Mouse (Mus musculus) liver, postnatal 0 days (tissue): ENCODE measurements around the gene Magi2. TPM values are rescaled to one million over a fixed set of nuclear protein-coding genes. Genes with fewer than 3 reads are reported as not detected.

Experiments
- ATAC-seq: fragments of 200-750 bp; cut with Nextera tagmentation; 2 replicates; pipeline ENCODE4 v1.8.0; 2017; ENCODE audit warnings: mild to moderate bottlenecking, moderate library complexity
- DNase-seq: peaks from one replicate; pipeline ENCODE4 v3.0.0-alpha.2; 2016
- H3K27ac ChIP-seq: fragments of 300-500 bp; sonication (generic); 2 replicates; pipeline ENCODE4 v1.5.1; 2014; ENCODE audit warnings: antibody characterized with exemption, moderate library complexity, mild to moderate bottlenecking, low read depth
- H3K27me3 ChIP-seq: fragments of 300-500 bp; sonication (generic); 2 replicates; pipeline ENCODE4 v1.6.1; 2014; ENCODE audit warnings: low read length, control low read depth, mixed read lengths; ENCODE audit not compliant: insufficient read depth
- H3K36me3 ChIP-seq: fragments of 300-500 bp; sonication (generic); replicated peaks from 2 replicates; pipeline ENCODE4 v1.6.1; 2014; ENCODE audit warnings: mild to moderate bottlenecking, control low read depth, low read length, moderate library complexity, mixed read lengths; ENCODE audit not compliant: insufficient read depth
- H3K4me1 ChIP-seq: fragments of 300-500 bp; sonication (generic); 2 replicates; pipeline ENCODE4 v1.6.1; 2014; ENCODE audit warnings: antibody characterized with exemption, mild to moderate bottlenecking, control low read depth; ENCODE audit not compliant: insufficient read depth
- H3K4me2 ChIP-seq: fragments of 300-500 bp; sonication (generic); 2 replicates; pipeline ENCODE4 v1.6.1; 2014; ENCODE audit warnings: low read depth, mild to moderate bottlenecking, low read length, moderate library complexity, mixed read lengths
- H3K4me3 ChIP-seq: fragments of 300-500 bp; sonication (generic); 2 replicates; pipeline ENCODE4 v1.5.1; 2014; ENCODE audit warnings: low read depth, low read length
- H3K9ac ChIP-seq: fragments of 300-500 bp; sonication (generic); replicated peaks from 2 replicates; pipeline ENCODE4 v1.6.1; 2014; ENCODE audit warnings: mild to moderate bottlenecking, moderate library complexity
- H3K9me3 ChIP-seq: fragments of 300-500 bp; sonication (generic); 2 replicates; pipeline ENCODE4 v1.6.1; 2016; ENCODE audit warnings: mild to moderate bottlenecking, control low read depth, low read length, mixed read lengths
- CTCF ChIP-seq: sonication (generic); IDR thresholded peaks from 2 replicates; pipeline ENCODE4 v1.5.1; 2016; ENCODE audit warnings: antibody characterized with exemption, low read depth
- EP300 ChIP-seq: IDR thresholded peaks from 2 replicates; pipeline ENCODE4 v1.6.1; 2016; ENCODE audit warnings: antibody characterized with exemption, low read depth, mild to moderate bottlenecking
- WGBS: fragments of 180-500 bp; shearing (Covaris S2); extraction: QIAGEN DNeasy Blood & Tissue Kit; methylation state at CpG from one replicate; pipeline ENCODE4 v1.1.7; 2014; ENCODE audit not compliant: insufficient replicate concordance; 5-methylcytosine and 5-hydroxymethylcytosine counted together
- polyA plus RNA-seq: library from polyadenylated mRNA; unstranded; fragments of >200 nt; fragmentation: Nextera tagmentation; extraction: Ambion mirVana; gene quantifications from 2 replicates; pipeline ENCODE4 v1.2.1, GENCODE M21; 2015

Gene Magi2
- polyA plus RNA-seq, 1 experiment from 2014 or later: 0.08 TPM

DNA sequence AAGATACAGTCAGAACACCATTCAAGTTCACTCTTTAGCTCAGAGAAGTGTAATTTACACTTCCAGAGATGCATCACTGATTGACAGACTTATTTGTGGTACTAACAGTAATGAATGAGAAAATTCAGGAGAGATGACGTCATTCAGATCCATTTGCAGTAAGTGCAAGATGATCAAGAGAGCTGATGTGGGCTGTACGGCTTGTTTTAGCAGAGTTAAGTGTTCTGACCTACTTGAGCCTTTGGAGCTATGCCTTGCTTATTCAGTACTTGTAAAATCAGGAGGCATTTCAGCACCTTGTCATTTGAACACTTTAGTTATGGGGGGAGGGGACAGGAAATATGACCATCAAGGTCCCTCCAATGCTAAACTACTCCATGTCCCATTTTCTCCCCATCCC, 1383.8 kb downstream of the Magi2 start:
- WGBS: 83% methylated on average over 2 of the region's 2 CpGs
- H3K27me3 ChIP-seq: no peaks in the 10 kb centered on the region
- no peak for TF ChIP-seq CTCF
- H3K9me3 ChIP-seq: no peaks in the 10 kb centered on the region
- no peak for DNase-seq
- no peak overlapping the region for H3K4me2 ChIP-seq
- H3K4me3 ChIP-seq: no peak overlapping the region
- no peak overlapping the region for H3K27ac ChIP-seq
- H3K9ac ChIP-seq: no peak overlapping the region
- ATAC-seq: no peak
- no peaks in the 10 kb centered on the region for H3K4me1 ChIP-seq
- no peaks in the 10 kb centered on the region for H3K36me3 ChIP-seq

GRCm38 (mm10) chr5:20612616-20613015, 1385.8 kb downstream of the Magi2 start:
- H3K4me1 ChIP-seq: no peaks in the 10 kb centered on the region
- no peak for TF ChIP-seq EP300
- no peak for TF ChIP-seq CTCF
- ATAC-seq (no peak), DNase-seq (no peak)
- 62% methylated on average over 9 of the region's 9 CpGs for WGBS
- H3K9ac ChIP-seq: no peak overlapping the region
- H3K36me3 ChIP-seq: no peaks in the 10 kb centered on the region
- no peaks in the 10 kb centered on the region for H3K9me3 ChIP-seq
- no peaks in the 10 kb centered on the region for H3K27me3 ChIP-seq
- H3K4me2 ChIP-seq: no peak overlapping the region
- H3K4me3 ChIP-seq: no peak overlapping the region
- no peak overlapping the region for H3K27ac ChIP-seq

DNA sequence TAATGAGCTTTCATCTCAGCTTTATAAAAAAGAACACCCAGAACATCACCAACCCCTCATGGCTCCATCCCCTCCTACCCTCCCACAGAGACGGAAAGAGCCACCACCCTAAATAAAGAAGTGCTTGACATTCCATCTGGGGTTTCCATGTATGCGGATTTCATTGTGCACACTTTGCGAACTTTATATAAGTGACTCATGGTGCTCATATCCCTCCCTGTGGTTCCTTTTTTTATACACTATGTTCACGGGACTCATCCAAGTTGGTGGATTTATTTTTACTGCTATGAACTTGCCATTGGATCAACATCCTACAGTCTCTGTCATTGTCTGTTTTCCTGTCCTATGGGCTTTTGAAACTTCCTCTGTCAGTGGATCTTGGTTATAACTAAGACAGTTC, 1388.1 kb downstream of the Magi2 start:
- DNase-seq: no peak
- 81% methylated on average over 4 of the region's 4 CpGs for WGBS
- ATAC-seq: no peak
- H3K27me3 ChIP-seq: no peaks in the 10 kb centered on the region
- H3K9ac ChIP-seq: no peak overlapping the region
- H3K4me2 ChIP-seq: no peak overlapping the region
- H3K4me1 ChIP-seq: no peaks in the 10 kb centered on the region
- no peaks in the 10 kb centered on the region for H3K36me3 ChIP-seq
- no peaks in the 10 kb centered on the region for H3K9me3 ChIP-seq
- no peak overlapping the region for H3K4me3 ChIP-seq
- H3K27ac ChIP-seq: no peak overlapping the region
- TF ChIP-seq EP300 (no peak), CTCF (no peak)

DNA sequence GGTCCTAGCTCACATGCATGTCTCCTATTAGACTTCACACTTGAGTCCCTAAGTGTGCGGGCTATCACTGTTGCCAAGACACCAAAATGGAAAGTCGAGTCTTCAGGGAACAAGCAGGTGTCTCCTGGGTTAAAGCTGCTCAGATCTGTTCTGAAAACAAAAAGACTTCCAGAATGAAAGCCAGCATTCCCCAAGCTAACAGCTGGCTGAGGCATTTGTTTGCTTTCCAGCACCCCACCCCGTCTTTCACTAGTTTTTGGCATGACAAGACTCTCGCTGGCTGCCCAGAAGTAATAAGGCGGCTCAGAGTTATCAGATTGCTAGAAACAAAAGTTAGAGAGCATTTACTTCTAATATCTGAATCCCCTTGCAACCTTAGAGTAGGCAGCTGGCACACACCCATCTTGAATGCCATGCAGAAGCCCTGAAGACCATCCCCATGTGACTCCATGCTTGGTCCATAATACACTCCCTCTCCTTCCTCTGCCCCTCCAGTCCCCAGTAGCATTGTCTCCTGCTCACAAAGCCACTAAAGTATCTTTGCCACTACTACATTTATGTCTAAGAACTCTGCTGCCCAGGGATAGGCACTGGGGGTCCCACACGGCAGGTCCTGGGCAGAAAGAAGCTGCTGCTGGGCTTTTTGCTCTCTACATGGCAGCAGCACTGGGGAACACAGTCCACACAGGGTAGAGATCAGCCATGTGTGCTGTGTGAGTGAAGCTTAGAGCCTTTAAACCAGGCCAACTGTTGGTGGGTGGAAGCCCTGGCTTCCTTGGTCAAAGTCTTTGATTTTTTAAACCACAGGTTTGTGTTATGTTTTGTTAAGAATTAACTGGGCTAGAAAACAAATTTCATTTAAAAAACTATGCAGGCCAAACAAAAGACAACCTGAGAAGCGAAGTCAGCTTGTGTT, 1394.0 kb downstream of the Magi2 start:
- H3K4me3 ChIP-seq: no peak overlapping the region

GRCm38 (mm10) chr5:20622417-20622816, 1395.6 kb downstream of the Magi2 start:
- no peak for ATAC-seq
- Histone ChIP-seq H3K9me3 (no peaks in the 10 kb centered on the region), H3K27me3 (no peaks in the 10 kb centered on the region), H3K4me3 (no peak overlapping the region), H3K4me1 (no peaks in the 10 kb centered on the region), H3K4me2 (no peak overlapping the region), H3K9ac (no peak overlapping the region), H3K27ac (no peak overlapping the region), H3K36me3 (no peaks in the 10 kb centered on the region)
- no peak for TF ChIP-seq EP300
- no peak for TF ChIP-seq CTCF
- no peak for DNase-seq
- WGBS: 64% methylated on average over 3 of the region's 3 CpGs

More for the DNA sequence above, 1394.0 kb downstream of the Magi2 start:
- TF ChIP-seq CTCF (no peak), EP300 (no peak)
- DNase-seq (no peak), ATAC-seq (no peak)
- Histone ChIP-seq H3K36me3 (no peaks in the 10 kb centered on the region), H3K9ac (no peak overlapping the region), H3K4me2 (no peak overlapping the region), H3K9me3 (no peaks in the 10 kb centered on the region), H3K27me3 (no peaks in the 10 kb centered on the region), H3K27ac (no peak overlapping the region), H3K4me1 (no peaks in the 10 kb centered on the region)
- 70% methylated on average over 7 of the region's 7 CpGs for WGBS

GRCm38 (mm10) chr5:20622837-20623573, 1396.2 kb downstream of the Magi2 start:
- no peak for TF ChIP-seq CTCF
- TF ChIP-seq EP300: no peak
- WGBS: 65% methylated on average over 10 of the region's 10 CpGs
- Histone ChIP-seq H3K36me3 (no peaks in the 10 kb centered on the region), H3K27me3 (no peaks in the 10 kb centered on the region), H3K9ac (no peak overlapping the region), H3K4me3 (no peak overlapping the region), H3K9me3 (no peaks in the 10 kb centered on the region), H3K27ac (no peak overlapping the region), H3K4me2 (no peak overlapping the region), H3K4me1 (no peaks in the 10 kb centered on the region)
- ATAC-seq: no peak
- no peak for DNase-seq
